Mouse (Mus musculus) erythroblast, embryonic 14.5 days (primary cell): ENCODE results near the gene 4933405L10Rik.

Experiments
- GATA1 ChIP-seq: IDR thresholded peaks from 2 replicates; pipeline ENCODE4 v1.6.1; 2012; ENCODE audit warnings: low read length, inconsistent platforms, mixed read lengths
- TAL1 ChIP-seq: IDR thresholded peaks from 3 replicates; pipeline ENCODE4 v1.6.1; 2012; ENCODE audit warnings: low read length, inconsistent platforms, mixed read lengths

GRCm38 (mm10) chr8:105685796-105686308 is 21.6 kb upstream of the 4933405L10Rik start, which contains the start of gene Carmil2:
- TF ChIP-seq GATA1 (no peak), TAL1 (no peak)
